Mouse (Mus musculus): ENCODE measurements at regions not wholly inside any gene's neighbourhood (a gene's known extent, or its start where the extent isn't known, plus 50 kb on each side); places are given as distances from the start of the nearest gene placed in this dataset.

DNA sequence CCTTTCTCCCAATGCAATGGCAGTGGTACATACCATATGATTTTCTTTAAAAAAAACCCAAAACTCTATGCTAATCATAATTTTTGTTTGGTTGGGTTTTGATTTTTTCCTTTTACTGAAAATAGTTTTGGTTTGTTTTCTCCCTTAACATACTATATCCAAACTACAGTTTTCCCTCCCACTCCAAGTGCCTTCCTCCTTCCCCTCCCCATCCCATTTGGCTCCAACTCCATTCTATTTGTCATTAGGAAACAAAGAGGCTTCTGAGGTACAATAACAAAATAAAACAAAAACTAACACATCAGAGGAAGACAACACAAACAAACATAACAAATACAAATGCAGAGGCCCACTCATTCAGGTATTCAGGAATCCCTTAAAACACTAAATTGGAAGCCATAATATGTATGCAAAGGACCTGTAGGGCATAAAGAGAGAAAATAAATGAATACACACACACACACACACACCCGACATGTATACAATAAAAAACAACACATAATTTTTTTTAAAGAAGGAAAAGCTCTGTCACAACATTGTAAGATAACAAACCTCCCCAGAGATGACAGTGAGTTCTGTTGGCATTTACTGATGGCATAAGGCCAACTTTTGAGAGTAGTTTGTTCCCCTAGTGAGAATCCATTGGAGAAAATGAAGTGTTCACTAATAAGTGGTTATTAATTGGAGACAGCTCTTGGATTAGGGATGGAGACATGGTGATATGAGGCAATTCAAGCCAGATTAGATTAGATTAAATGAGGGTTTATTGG, 230.5 kb upstream of the Ell2 start:
- no peak for TF ChIP-seq EP300 (IDR thresholded peaks at IDR 0.05; ENCODE audit: low read depth)
- no peak for TF ChIP-seq CTCF (IDR thresholded peaks at IDR 0.05; ENCODE audit: low read depth)

Measured in liver, embryonic 14.5 days (tissue).